Mouse (Mus musculus): ENCODE data around the gene Fcgrt. TPM values are rescaled to one million over a fixed set of nuclear protein-coding genes. Genes with fewer than 3 reads are reported as not detected.

Fcgrt gene
- polyA plus RNA-seq, 1 experiment: 38.9 TPM

- no peak for DNase-seq
- Histone ChIP-seq H3K27me3 (ENCODE audit: control insufficient read depth, insufficient read depth, low read length) (no peaks in the 10 kb centered on the region), H3K36me3 (ENCODE audit: control insufficient read depth, insufficient read depth, low read length) (peaks cover 5% of the 10 kb centered on the region), H3K27ac (ENCODE audit: control insufficient read depth, insufficient read depth, low read length) (no peak overlapping the region), H3K4me3 (ENCODE audit: control insufficient read depth, insufficient read depth, low read length) (no peak overlapping the region), H3K4me1 (replicated peaks; ENCODE audit: control insufficient read depth, insufficient read depth, low read length) (peaks cover 42% of the 10 kb centered on the region)
- WGBS: 98% methylated on average over 11 of the region's 11 CpGs
- TF ChIP-seq POLR2A (IDR thresholded peaks at IDR 0.05; ENCODE audit: control insufficient read depth, extremely low read depth, insufficient read depth, low read length, poor library complexity) (no peak), CTCF (IDR thresholded peaks at IDR 0.05; ENCODE audit: borderline replicate concordance, control insufficient read depth, extremely low read depth, insufficient read depth, low read length, poor library complexity) (no peak)
These were observed 28.2 kb upstream of the Fcgrt start for GRCm38 (mm10) chr7:45131850-45132249.

DNA sequence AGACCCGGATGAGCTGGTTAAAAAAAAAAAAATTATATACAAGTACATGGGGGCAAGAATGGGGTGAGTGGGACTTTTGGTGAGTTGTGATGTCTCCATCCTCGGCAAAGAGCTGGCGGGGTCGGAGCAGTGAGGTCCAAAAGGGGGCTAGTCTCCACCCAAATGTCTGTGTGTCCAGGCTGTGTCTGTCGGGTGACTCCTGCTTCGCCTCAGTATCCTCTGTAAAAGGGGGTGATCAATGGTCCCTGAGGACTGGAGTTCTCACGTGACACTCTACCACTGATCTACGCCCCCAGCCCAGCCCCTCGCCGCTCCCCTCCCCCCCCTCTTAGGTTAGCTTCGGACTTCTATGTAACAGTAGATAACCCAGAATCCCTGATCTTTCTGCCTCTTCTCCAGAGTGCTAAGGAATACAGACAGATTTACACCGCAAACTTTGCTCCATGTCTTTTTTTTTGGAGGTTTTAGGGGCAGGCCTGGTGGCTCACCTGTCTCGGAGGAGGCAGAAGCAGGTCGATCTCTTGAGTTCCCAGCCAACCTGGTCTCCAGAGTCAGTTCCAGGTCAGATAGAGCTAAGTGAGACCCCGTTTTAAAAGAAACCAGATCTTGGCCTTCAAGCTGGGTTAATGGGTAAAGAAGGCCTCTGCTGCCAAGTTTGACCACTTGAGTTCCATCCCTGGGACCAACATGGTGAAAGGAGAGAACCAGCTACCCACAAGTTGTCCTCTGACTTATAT, 26.3 kb upstream of the Fcgrt start:
- DNase-seq: no peak
- no peaks in the 10 kb centered on the region for H3K27me3 ChIP-seq (ENCODE audit: control insufficient read depth, insufficient read depth, low read length)
- H3K4me1 ChIP-seq (replicated peaks; ENCODE audit: control insufficient read depth, insufficient read depth, low read length): peaks cover 35% of the 10 kb centered on the region
- TF ChIP-seq CTCF (IDR thresholded peaks at IDR 0.05; ENCODE audit: borderline replicate concordance, control insufficient read depth, extremely low read depth, insufficient read depth, low read length, poor library complexity) (no peak), POLR2A (IDR thresholded peaks at IDR 0.05; ENCODE audit: control insufficient read depth, extremely low read depth, insufficient read depth, low read length, poor library complexity) (no peak)
- peaks cover 24% of the 10 kb centered on the region for H3K36me3 ChIP-seq (ENCODE audit: control insufficient read depth, insufficient read depth, low read length)
- WGBS: 83% methylated on average over 15 of the region's 15 CpGs
- no peak overlapping the region for H3K4me3 ChIP-seq (ENCODE audit: control insufficient read depth, insufficient read depth, low read length)
- no peak overlapping the region for H3K27ac ChIP-seq (ENCODE audit: control insufficient read depth, insufficient read depth, low read length)

GRCm38 (mm10) chr7:45129318-45129717, 25.7 kb upstream of the Fcgrt start:
- Histone ChIP-seq H3K36me3 (ENCODE audit: control insufficient read depth, insufficient read depth, low read length) (peaks cover 24% of the 10 kb centered on the region), H3K27me3 (ENCODE audit: control insufficient read depth, insufficient read depth, low read length) (no peaks in the 10 kb centered on the region), H3K27ac (ENCODE audit: control insufficient read depth, insufficient read depth, low read length) (peak overlapping the region; percentile 52), H3K4me3 (ENCODE audit: control insufficient read depth, insufficient read depth, low read length) (peak overlapping the region; percentile 61), H3K4me1 (replicated peaks; ENCODE audit: control insufficient read depth, insufficient read depth, low read length) (peaks cover 29% of the 10 kb centered on the region)
- DNase-seq: no peak
- 2% methylated on average over 17 of the region's 17 CpGs for WGBS
- TF ChIP-seq CTCF (IDR thresholded peaks at IDR 0.05; ENCODE audit: borderline replicate concordance, control insufficient read depth, extremely low read depth, insufficient read depth, low read length, poor library complexity) (no peak), POLR2A (IDR thresholded peaks at IDR 0.05; ENCODE audit: control insufficient read depth, extremely low read depth, insufficient read depth, low read length, poor library complexity) (no peak)

GRCm38 (mm10) chr7:45128624-45129246, 25.1 kb upstream of the Fcgrt start, which contains the start of gene Rpl13a:
Rpl13a (minus strand) TSS chr7:45128761.
- Histone ChIP-seq H3K4me1 (replicated peaks; ENCODE audit: control insufficient read depth, insufficient read depth, low read length) (peaks cover 26% of the 10 kb centered on the region), H3K4me3 (ENCODE audit: control insufficient read depth, insufficient read depth, low read length) (peak within 1 kb of the TSS; percentile 84), H3K27me3 (ENCODE audit: control insufficient read depth, insufficient read depth, low read length) (no peaks in the 10 kb centered on the region), H3K36me3 (ENCODE audit: control insufficient read depth, insufficient read depth, low read length) (peaks cover 24% of the 10 kb centered on the region), H3K27ac (ENCODE audit: control insufficient read depth, insufficient read depth, low read length) (peak within 1 kb of the TSS; percentile 52)
- TF ChIP-seq CTCF (IDR thresholded peaks at IDR 0.05; ENCODE audit: borderline replicate concordance, control insufficient read depth, extremely low read depth, insufficient read depth, low read length, poor library complexity) (peak; percentile 73; the same call in 1 of the 2 replicates), POLR2A (IDR thresholded peaks at IDR 0.05; ENCODE audit: control insufficient read depth, extremely low read depth, insufficient read depth, low read length, poor library complexity) (peak; percentile 99)
- DNase-seq: peak; percentile 98
- under 1% methylated on average over 48 of the region's 48 CpGs for WGBS

GRCm38 (mm10) chr7:45127700-45128224, 24.1 kb upstream of the Fcgrt start:
- Histone ChIP-seq H3K4me1 (replicated peaks; ENCODE audit: control insufficient read depth, insufficient read depth, low read length) (peaks cover 35% of the 10 kb centered on the region), H3K4me3 (ENCODE audit: control insufficient read depth, insufficient read depth, low read length) (peak overlapping the region; percentile 84), H3K27me3 (ENCODE audit: control insufficient read depth, insufficient read depth, low read length) (no peaks in the 10 kb centered on the region), H3K36me3 (ENCODE audit: control insufficient read depth, insufficient read depth, low read length) (peaks cover 27% of the 10 kb centered on the region), H3K27ac (ENCODE audit: control insufficient read depth, insufficient read depth, low read length) (no peak overlapping the region; the same call in 1 of the 2 replicates)
- 3% methylated on average over 6 of the region's 6 CpGs for WGBS
- no peak for DNase-seq
- no peak for TF ChIP-seq POLR2A (IDR thresholded peaks at IDR 0.05; ENCODE audit: control insufficient read depth, extremely low read depth, insufficient read depth, low read length, poor library complexity)
- no peak for TF ChIP-seq CTCF (IDR thresholded peaks at IDR 0.05; ENCODE audit: borderline replicate concordance, control insufficient read depth, extremely low read depth, insufficient read depth, low read length, poor library complexity)

DNA sequence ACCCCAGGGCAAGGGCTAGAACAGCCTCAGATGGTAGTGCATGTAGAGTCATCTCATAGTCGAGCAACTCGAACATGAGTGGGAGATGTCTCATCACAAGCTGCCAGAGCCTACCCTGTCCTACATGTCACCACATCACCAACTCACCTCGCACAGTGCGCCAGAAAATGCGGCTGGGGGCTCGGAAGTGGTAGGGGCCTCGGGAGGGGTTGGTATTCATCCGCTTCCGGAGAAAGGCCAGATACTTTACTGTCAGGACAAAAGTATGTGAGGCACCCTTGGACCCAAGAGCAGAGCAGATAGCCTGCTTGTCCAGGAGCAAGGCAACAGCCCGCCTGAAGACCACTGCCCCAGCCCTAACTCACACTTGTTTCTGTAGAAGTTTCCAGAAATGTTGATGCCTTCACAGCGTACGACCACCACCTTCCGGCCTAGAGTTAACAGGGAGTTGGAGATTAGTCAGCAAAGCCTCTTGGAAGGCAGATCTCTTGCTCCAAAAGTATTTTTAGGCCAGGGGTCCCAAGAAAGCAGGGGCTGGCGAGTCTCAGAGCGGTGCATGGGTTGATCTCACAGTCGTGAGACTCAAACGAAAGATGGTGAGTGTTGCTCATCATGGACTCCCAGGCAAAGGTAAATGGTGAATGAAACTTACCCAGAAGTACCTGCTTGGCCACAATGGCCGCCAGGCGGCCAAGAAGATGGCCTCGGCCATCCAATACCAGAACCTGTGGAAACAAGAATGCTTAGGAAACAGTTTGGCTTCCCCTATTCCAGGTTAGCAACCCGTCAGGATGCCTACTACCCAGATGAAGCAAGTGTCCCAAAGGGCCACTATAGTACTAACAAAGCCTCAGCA, 23.4 kb upstream of the Fcgrt start:
- peaks cover 42% of the 10 kb centered on the region for H3K4me1 ChIP-seq (replicated peaks; ENCODE audit: control insufficient read depth, insufficient read depth, low read length)
- H3K36me3 ChIP-seq (ENCODE audit: control insufficient read depth, insufficient read depth, low read length): peaks cover 34% of the 10 kb centered on the region
- WGBS: 57% methylated on average over 21 of the region's 21 CpGs

More for the DNA sequence above, 23.4 kb upstream of the Fcgrt start:
- H3K4me3 ChIP-seq (ENCODE audit: control insufficient read depth, insufficient read depth, low read length): peak overlapping the region; percentile 28
- DNase-seq: no peak
- H3K27ac ChIP-seq (ENCODE audit: control insufficient read depth, insufficient read depth, low read length): peak overlapping the region; percentile 37
- TF ChIP-seq CTCF (IDR thresholded peaks at IDR 0.05; ENCODE audit: borderline replicate concordance, control insufficient read depth, extremely low read depth, insufficient read depth, low read length, poor library complexity): no peak
- TF ChIP-seq POLR2A (IDR thresholded peaks at IDR 0.05; ENCODE audit: control insufficient read depth, extremely low read depth, insufficient read depth, low read length, poor library complexity): no peak
- H3K27me3 ChIP-seq (ENCODE audit: control insufficient read depth, insufficient read depth, low read length): no peaks in the 10 kb centered on the region

All from thymus, adult 2 months (tissue).